Mouse (Mus musculus) stomach, postnatal 0 days (tissue): ENCODE measurements around the gene Lix1l.

Experiments
- CTCF ChIP-seq: IDR thresholded peaks from 2 replicates; pipeline ENCODE4 v1.5.1; 2016; ENCODE audit warnings: antibody characterized with exemption, low read depth, mild to moderate bottlenecking, moderate library complexity
- EP300 ChIP-seq: optimal IDR thresholded peaks from 2 replicates; pipeline ENCODE3; 2016; ENCODE audit warnings: antibody characterized with exemption

- TF ChIP-seq CTCF, result no peak
- TF ChIP-seq EP300, result no peak
Observed at GRCm38 (mm10) chr3:96569966-96570605, 30.9 kb upstream of the Lix1l start.
